Mouse (Mus musculus) C2C12 (cell line): ENCODE measurements around the gene Igfbp4. TPM values are rescaled to one million over a fixed set of nuclear protein-coding genes. Genes with fewer than 3 reads are reported as not detected.
A peak's percentile ranks its signal among the peaks of the same experiment; 100 is the strongest.

Experiments used
- H3K27me3 ChIP-seq: one replicate; pipeline ENCODE4 v1.6.1; 2011; ENCODE audit not compliant: control insufficient read depth, insufficient read depth, insufficient read length
- H3K36me3 ChIP-seq: one replicate; pipeline ENCODE4 v1.6.1; 2011; ENCODE audit not compliant: control insufficient read depth, insufficient read depth
- H3K4me3 ChIP-seq: one replicate; pipeline ENCODE4 v1.5.1; 2011; ENCODE audit warnings: mild to moderate bottlenecking, control low read depth; ENCODE audit not compliant: poor library complexity, insufficient read depth, severe bottlenecking
- H3K79me2 ChIP-seq: one replicate; pipeline ENCODE4 v1.6.1; 2011; ENCODE audit not compliant: control insufficient read depth, insufficient read depth
- H3K79me3 ChIP-seq: one replicate; pipeline ENCODE4 v1.6.1; 2011; ENCODE audit warnings: low read depth, control low read depth
- H3ac ChIP-seq: one replicate; pipeline ENCODE3; 2011; ENCODE audit warnings: low read depth; ENCODE audit not compliant: control insufficient read depth, insufficient read length
- CEBPB ChIP-seq: IDR thresholded peaks from one replicate; pipeline ENCODE4 v1.6.1; 2011; ENCODE audit warnings: low read depth, mild to moderate bottlenecking, control low read depth, moderate library complexity
- CTCF ChIP-seq: IDR thresholded peaks from one replicate; pipeline ENCODE4 v1.5.1; 2011; ENCODE audit not compliant: control insufficient read depth, insufficient read depth, insufficient read length
- FOSL1 ChIP-seq: IDR thresholded peaks from one replicate; pipeline ENCODE4 v1.8.0; 2011; ENCODE audit warnings: mild to moderate bottlenecking, low read length; ENCODE audit not compliant: poor library complexity, insufficient read depth, severe bottlenecking
- MAX ChIP-seq: IDR thresholded peaks from one replicate; pipeline ENCODE4 v1.6.1; 2011; ENCODE audit warnings: mild to moderate bottlenecking, control low read depth
- MYOD1 ChIP-seq: IDR thresholded peaks from one replicate; pipeline ENCODE4 v1.6.1; 2011; ENCODE audit warnings: low read depth; ENCODE audit not compliant: control insufficient read depth, insufficient read length
- MYOG ChIP-seq: IDR thresholded peaks from one replicate; pipeline ENCODE4 v1.6.1; 2011; ENCODE audit not compliant: control insufficient read depth, insufficient read length; ENCODE audit errors: extremely low read depth
- USF1 ChIP-seq: IDR thresholded peaks from one replicate; pipeline ENCODE4 v1.6.1; 2011; ENCODE audit warnings: low read depth, mild to moderate bottlenecking, control low read depth, moderate library complexity
- polyA plus RNA-seq: library from polyadenylated mRNA; unstranded; fragments of >200 nt; fragmentation: generic; extraction: Trizol; gene quantifications from one replicate; pipeline ENCODE4 v1.2.1, GENCODE M21; 2012; ENCODE audit warnings: missing spikeins

Gene Igfbp4
- polyA plus RNA-seq, 1 experiment, result 38.5 TPM

GRCm38 (mm10) chr11:99065353-99065752, 24.3 kb downstream of the Igfbp4 start:
- H3K79me3 ChIP-seq, result no peaks in the 10 kb centered on the region
- H3K27me3 ChIP-seq, result no peaks in the 10 kb centered on the region
- H3K36me3 ChIP-seq, result no peaks in the 10 kb centered on the region
- no peaks in the 10 kb centered on the region for H3K79me2 ChIP-seq
- H3ac ChIP-seq, result no peak overlapping the region
- H3K4me3 ChIP-seq, result no peak overlapping the region
- TF ChIP-seq MYOG, result no peak

GRCm38 (mm10) chr11:99065979-99066378, 24.9 kb downstream of the Igfbp4 start:
- H3K27me3 ChIP-seq, result no peaks in the 10 kb centered on the region
- no peak overlapping the region for H3K4me3 ChIP-seq
- H3ac ChIP-seq, result no peak overlapping the region
- H3K36me3 ChIP-seq, result no peaks in the 10 kb centered on the region
- no peaks in the 10 kb centered on the region for H3K79me2 ChIP-seq
- TF ChIP-seq MAX, result peak; percentile 79
- no peak for TF ChIP-seq MYOG
- no peak for TF ChIP-seq FOSL1
- TF ChIP-seq CTCF, result peak; percentile 83
- H3K79me3 ChIP-seq, result no peaks in the 10 kb centered on the region

- H3ac ChIP-seq, result no peak overlapping the region
Measured at GRCm38 (mm10) chr11:99067591-99067990, 26.5 kb downstream of the Igfbp4 start.

GRCm38 (mm10) chr11:99068455-99068854, 27.4 kb downstream of the Igfbp4 start:
- Histone ChIP-seq H3K27me3 (no peaks in the 10 kb centered on the region), H3K79me2 (no peaks in the 10 kb centered on the region), H3K79me3 (no peaks in the 10 kb centered on the region), H3K4me3 (no peak overlapping the region), H3ac (no peak overlapping the region), H3K36me3 (no peaks in the 10 kb centered on the region)
- no peak for TF ChIP-seq MAX
- no peak for TF ChIP-seq MYOD1

More at GRCm38 (mm10) chr11:99067591-99067990, 26.5 kb downstream of the Igfbp4 start:
- Histone ChIP-seq H3K79me2 (no peaks in the 10 kb centered on the region), H3K27me3 (no peaks in the 10 kb centered on the region), H3K36me3 (no peaks in the 10 kb centered on the region), H3K79me3 (no peaks in the 10 kb centered on the region), H3K4me3 (no peak overlapping the region)
- TF ChIP-seq USF1 (no peak), CTCF (no peak), FOSL1 (no peak), MAX (no peak), CEBPB (no peak), MYOG (no peak), MYOD1 (no peak)

GRCm38 (mm10) chr11:99071866-99072265, 30.8 kb downstream of the Igfbp4 start:
- no peaks in the 10 kb centered on the region for H3K36me3 ChIP-seq
- TF ChIP-seq FOSL1 (no peak), CTCF (no peak), MYOG (no peak), MAX (no peak), MYOD1 (no peak), CEBPB (no peak), USF1 (no peak)
- no peaks in the 10 kb centered on the region for H3K79me3 ChIP-seq
- H3ac ChIP-seq, result no peak overlapping the region
- H3K4me3 ChIP-seq, result no peak overlapping the region
- no peaks in the 10 kb centered on the region for H3K27me3 ChIP-seq
- no peaks in the 10 kb centered on the region for H3K79me2 ChIP-seq

- H3K27me3 ChIP-seq, result no peaks in the 10 kb centered on the region
- no peaks in the 10 kb centered on the region for H3K79me3 ChIP-seq
- H3ac ChIP-seq, result no peak overlapping the region
- no peaks in the 10 kb centered on the region for H3K36me3 ChIP-seq
- H3K79me2 ChIP-seq, result no peaks in the 10 kb centered on the region
- no peak for TF ChIP-seq CTCF
- no peak for TF ChIP-seq USF1
- TF ChIP-seq MYOG, result no peak
- no peak for TF ChIP-seq CEBPB
- TF ChIP-seq MAX, result no peak
- no peak for TF ChIP-seq MYOD1
- no peak for TF ChIP-seq FOSL1
- H3K4me3 ChIP-seq, result no peak overlapping the region
Measured at GRCm38 (mm10) chr11:99073781-99074180, 32.7 kb downstream of the Igfbp4 start.
